Mouse (Mus musculus) heart, adult 2 months (tissue): ENCODE measurements at regions not wholly inside any gene's neighbourhood (a gene's known extent, or its start where the extent isn't known, plus 50 kb on each side); places are given as distances from the start of the nearest gene placed in this dataset.

Source experiments
- CTCF ChIP-seq: fragments of 200-600 bp; IDR thresholded peaks from 2 replicates; pipeline ENCODE4 v1.8.1; 2022; ENCODE audit warnings: antibody characterized with exemption, mild to moderate bottlenecking, moderate library complexity
- POLR2A ChIP-seq: fragments of 200-500 bp; IDR thresholded peaks from 2 replicates; pipeline ENCODE4 v1.6.1; 2011; ENCODE audit warnings: mild to moderate bottlenecking, low read depth, low read length, control low read depth; ENCODE audit not compliant: insufficient read depth

- TF ChIP-seq POLR2A (no peak), CTCF (no peak)
These were observed 71.2 kb upstream of the Zmiz1 start for GRCm38 (mm10) chr14:25387780-25388179.
